Mouse (Mus musculus): ENCODE measurements at regions not wholly inside any gene's neighbourhood (a gene's known extent, or its start where the extent isn't known, plus 50 kb on each side); places are given as distances from the start of the nearest gene placed in this dataset.

DNA sequence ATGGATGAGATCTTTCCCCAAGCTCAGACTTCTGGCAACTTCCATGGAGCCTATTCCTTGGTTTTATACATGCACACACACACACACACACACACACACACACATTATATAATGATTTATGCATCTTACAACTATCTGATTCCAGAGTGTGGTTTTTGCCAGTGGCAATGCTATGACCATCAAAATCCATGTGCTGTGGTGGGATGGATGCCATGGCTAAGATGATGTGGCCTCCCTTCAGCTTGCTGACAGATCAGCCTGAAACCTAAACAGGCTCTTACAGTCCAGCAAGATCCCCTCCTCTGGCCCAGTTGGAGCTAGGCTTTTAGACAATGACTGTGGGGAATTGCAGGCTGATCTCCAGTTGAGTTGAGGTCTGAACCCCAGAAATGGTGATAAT, 187.1 kb downstream of the Xxylt1 start:
- TF ChIP-seq POLR2A (IDR thresholded peaks at IDR 0.05; ENCODE audit: insufficient read depth, low read depth, low read length) (no peak), CTCF (IDR thresholded peaks at IDR 0.05) (no peak)
